Mouse (Mus musculus): Measurements from ENCODE around the gene Traf3ip1. TPM values are rescaled to one million over a fixed set of nuclear protein-coding genes. Genes with fewer than 3 reads are reported as not detected.

The Traf3ip1 gene
- polyA plus RNA-seq (2014; fragmentation: Illumina TruSeq; extraction: RNeasy Lipid Tissue Mini Kit (QIAGEN cat#74804); ENCODE audit: low read depth, low replicate concordance) = 4.4 TPM

DNA sequence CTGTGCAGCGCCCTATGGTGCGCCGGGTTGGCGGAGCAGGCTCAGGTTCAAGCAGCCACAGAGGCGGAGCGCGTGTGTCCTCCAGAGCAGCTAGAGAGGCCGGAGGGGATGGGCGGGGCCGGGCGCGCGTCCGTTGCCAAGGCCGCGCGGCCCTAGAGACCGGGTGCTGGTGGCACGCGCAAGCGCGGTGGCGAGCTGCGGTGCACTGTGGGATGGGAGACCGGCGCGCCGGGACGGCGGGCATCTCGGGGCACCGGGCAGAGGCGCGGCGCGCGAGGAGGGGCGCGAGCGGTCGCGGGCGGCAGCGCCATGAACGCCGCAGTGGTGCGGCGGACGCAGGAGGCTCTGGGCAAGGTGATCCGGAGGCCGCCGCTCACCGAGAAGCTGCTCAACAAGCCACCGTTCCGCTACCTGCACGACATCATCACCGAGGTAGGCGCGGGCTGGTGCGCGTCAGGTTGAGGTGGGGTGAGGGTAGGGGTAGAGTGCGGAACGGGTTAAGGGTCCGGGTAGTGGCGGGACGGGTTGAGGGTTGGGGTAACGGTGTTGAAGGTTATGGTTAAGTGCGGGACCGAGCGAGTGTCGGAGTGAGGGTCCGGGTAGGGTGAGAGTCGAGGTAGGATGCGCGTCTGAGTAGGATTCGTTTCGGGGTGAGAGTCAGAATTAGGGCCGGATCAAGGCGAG is at the start of gene Traf3ip1:
Traf3ip1 (plus strand) TSS at position 191 of the 684 bp plus-strand sequence.

DNA sequence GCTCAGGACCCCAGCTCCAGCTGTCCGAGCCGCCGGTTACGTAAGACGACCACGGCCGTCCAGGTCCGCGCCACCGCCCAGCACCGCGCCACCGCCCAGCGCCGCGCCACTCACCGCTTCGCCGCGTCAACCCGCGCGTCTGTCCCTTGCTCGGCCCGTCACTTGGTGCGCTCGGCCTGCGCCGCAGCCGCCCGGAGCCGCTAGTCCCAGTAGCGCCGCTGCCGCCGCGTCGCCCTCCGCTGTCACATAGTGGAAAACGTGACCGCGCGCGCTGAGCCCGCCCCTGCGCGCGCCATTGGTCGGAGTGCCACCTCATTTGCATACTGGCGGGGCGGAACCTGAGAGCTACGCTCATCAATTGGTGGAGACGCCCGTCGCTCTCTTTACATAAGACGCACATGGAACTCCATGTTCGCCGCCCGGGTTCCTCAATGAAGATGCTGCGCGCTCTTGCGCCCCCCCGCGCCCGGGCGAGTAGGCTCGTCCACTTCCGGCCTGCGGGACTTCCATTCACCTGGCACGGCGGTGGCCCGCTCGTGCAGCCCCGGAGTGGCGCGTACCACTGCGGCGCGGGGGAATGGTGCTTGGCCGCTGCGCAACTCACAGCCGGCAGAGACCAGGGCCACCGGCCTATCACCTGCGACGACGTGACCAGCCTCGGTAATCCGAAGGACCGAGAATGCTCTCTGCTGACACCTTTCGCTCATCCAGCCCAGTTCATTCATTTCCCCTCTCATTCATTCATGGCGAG is 35.2 kb upstream of the Traf3ip1 start, which contains the start of gene Per2:
Per2 (minus strand) TSS at position 266 of the 751 bp plus-strand sequence.

DNA sequence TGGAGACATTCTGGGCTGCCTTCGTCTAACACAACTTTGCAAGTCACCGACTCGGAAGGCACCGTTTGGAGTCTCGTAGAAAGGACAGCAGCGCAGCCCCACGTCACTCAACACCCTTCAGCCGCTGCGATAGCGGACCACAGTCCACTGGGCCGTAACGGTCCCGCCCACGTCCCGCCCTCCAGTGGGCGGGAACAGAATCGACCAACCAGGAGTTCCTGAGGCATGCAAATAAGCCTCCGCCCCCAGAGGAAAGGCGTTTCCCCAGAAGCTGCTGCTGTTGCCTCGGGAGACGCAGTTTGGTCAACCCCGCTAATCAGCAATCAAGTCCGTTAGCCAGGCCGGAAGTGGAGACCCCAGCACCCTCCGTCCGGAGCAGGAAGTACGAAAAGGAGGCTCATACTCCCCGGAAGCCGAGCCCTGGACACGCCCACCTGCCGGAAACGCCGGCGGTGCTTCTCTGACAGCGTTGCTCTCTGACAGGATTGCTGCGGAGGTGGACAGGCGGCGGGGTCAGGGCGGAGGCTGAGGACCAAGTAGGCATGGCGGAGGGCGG is 45.9 kb downstream of the Traf3ip1 start, which contains the start of gene Asb1:
Asb1 (plus strand) TSS at position 274 of the 556 bp plus-strand sequence.

Other genes starting within 250 kb of the Traf3ip1 start
- gene Ube2f, start 244.3 kb upstream of the Traf3ip1 start, polyA plus RNA-seq (2014; fragmentation: Illumina TruSeq; extraction: RNeasy Lipid Tissue Mini Kit (QIAGEN cat#74804); ENCODE audit: low read depth, low replicate concordance) = 97.8 TPM
- 3.8 TPM for gene Scly, start 196.3 kb upstream of the Traf3ip1 start, polyA plus RNA-seq (2014; fragmentation: Illumina TruSeq; extraction: RNeasy Lipid Tissue Mini Kit (QIAGEN cat#74804); ENCODE audit: low read depth, low replicate concordance)
- gene Espnl, start 172.6 kb upstream of the Traf3ip1 start, polyA plus RNA-seq (2014; fragmentation: Illumina TruSeq; extraction: RNeasy Lipid Tissue Mini Kit (QIAGEN cat#74804); ENCODE audit: low read depth, low replicate concordance) = not detected
- gene Klhl30, start 143.6 kb upstream of the Traf3ip1 start, polyA plus RNA-seq (2014; fragmentation: Illumina TruSeq; extraction: RNeasy Lipid Tissue Mini Kit (QIAGEN cat#74804); ENCODE audit: low read depth, low replicate concordance) = 0.35 TPM
- gene Erfe, start 128.2 kb upstream of the Traf3ip1 start, polyA plus RNA-seq (2014; fragmentation: Illumina TruSeq; extraction: RNeasy Lipid Tissue Mini Kit (QIAGEN cat#74804); ENCODE audit: low read depth, low replicate concordance) = 10.8 TPM
- 60.5 TPM for gene Ilkap, start 95.8 kb upstream of the Traf3ip1 start, polyA plus RNA-seq (2014; fragmentation: Illumina TruSeq; extraction: RNeasy Lipid Tissue Mini Kit (QIAGEN cat#74804); ENCODE audit: low read depth, low replicate concordance)
- gene Hes6, start 80.6 kb upstream of the Traf3ip1 start, polyA plus RNA-seq (2014; fragmentation: Illumina TruSeq; extraction: RNeasy Lipid Tissue Mini Kit (QIAGEN cat#74804); ENCODE audit: low read depth, low replicate concordance) = 0.88 TPM
- 7.3 TPM for gene Per2, start 35.3 kb upstream of the Traf3ip1 start, polyA plus RNA-seq (2014; fragmentation: Illumina TruSeq; extraction: RNeasy Lipid Tissue Mini Kit (QIAGEN cat#74804); ENCODE audit: low read depth, low replicate concordance)
- 2.9 TPM for gene Asb1, start 45.9 kb downstream of the Traf3ip1 start, polyA plus RNA-seq (2014; fragmentation: Illumina TruSeq; extraction: RNeasy Lipid Tissue Mini Kit (QIAGEN cat#74804); ENCODE audit: low read depth, low replicate concordance)